Mouse (Mus musculus) liver, adult (tissue): Measurements from ENCODE around the gene Stk11.

Experiments used
- GATA4 ChIP-seq: IDR thresholded peaks from 2 replicates; pipeline ENCODE4 v1.6.1; 2014; ENCODE audit warnings: mild to moderate bottlenecking, low read length; ENCODE audit not compliant: insufficient replicate concordance

Stk11 gene

DNA sequence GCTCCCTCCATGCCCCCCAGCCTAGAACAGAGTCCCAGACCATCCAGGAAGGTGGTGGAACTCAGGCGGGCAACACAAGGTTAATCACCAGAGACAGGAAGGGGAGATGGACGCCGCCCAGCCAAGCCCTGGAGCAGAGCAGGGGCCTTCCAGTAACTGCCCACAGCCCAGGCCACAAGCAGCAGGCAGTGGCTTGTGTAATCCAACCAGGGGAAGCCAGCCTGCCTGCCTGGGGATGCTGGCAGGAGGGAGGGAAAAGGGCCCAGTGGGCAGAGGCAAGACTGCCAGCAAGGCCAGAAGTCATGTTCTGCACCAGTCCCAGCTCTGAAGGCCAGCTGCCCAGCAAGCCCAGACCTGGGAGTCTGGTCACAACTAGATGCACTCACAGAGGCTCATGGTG is 28.8 kb upstream of the Stk11 start:
- TF ChIP-seq GATA4, result no peak

DNA sequence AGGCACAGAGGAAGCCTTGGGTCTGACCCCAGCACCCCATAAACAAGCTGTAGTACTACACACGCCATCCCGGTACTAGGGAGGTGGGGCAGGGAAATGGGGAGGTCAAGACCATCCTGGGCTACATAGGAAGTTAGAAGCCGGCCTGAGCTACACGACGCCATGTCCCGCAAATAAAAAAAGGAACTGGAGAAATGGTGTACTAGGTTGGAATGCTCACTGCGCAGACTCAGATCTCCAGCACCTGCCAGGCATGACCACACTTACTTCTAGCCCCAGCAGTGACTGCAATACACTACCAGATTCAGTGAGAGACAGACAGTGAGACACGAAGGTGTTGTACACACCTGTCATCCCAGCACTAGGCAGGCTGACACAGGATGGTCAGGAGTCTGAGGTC is 28.1 kb upstream of the Stk11 start:
- TF ChIP-seq GATA4, result no peak

DNA sequence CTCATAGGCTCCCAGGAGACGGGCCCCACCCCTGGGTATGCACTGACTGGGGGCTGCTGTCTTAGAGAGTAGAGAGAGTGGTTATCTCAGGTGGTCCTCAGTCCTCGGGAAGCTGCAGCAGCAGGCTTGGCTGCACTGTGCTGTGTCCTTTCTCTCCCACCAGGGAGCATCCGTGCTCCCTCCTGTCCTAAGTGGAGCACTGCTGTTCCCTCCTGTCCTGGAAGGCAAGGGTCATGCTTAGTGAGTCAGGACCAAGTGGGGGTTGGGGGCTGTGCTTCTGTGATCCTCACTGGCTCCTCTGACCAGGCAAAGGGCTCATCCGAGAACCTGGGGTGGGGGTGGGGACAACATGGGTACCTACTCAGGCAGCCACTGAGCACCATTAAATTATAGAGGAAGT is 26.5 kb upstream of the Stk11 start:
- TF ChIP-seq GATA4, result no peak

DNA sequence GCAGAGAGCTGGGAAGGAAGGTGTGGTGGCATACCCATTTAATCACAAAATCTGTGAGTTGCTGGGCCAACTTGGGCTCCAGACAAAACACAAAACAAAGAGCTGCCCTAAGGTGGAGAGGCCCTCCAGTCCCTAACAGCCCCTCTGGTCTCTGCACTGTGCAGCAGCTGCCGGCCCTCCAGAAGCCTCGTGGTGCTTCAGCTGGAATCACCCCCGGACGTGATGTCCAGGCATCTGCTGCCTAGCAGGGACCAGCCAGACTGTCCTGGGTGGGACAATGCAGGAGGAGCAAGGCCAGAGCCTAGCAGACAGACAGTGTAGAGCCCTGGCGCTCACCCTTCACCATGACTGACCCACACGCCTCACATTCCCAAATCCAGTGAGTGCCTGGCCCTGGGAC is 24.1 kb upstream of the Stk11 start:
- TF ChIP-seq GATA4, result no peak

DNA sequence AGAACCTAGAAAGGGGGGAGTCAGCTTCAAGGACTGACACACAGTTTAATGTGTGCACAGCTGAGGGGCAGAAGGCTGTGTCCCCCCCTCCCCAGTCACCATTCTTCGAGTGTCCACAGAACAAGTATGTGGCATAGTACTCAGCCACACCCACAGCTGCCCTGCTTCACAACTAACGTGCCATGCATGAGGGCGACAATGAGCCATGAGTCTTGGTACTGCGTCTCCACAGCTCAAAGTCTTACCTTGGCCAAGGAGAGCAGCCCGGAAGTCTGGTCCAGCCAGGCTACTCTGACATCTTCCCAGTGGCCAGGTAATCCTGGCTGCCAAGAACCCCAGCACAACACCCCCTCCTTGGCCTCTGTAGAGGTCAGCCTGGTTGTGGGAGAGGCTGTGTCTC is 22.9 kb upstream of the Stk11 start:
- no peak for TF ChIP-seq GATA4

DNA sequence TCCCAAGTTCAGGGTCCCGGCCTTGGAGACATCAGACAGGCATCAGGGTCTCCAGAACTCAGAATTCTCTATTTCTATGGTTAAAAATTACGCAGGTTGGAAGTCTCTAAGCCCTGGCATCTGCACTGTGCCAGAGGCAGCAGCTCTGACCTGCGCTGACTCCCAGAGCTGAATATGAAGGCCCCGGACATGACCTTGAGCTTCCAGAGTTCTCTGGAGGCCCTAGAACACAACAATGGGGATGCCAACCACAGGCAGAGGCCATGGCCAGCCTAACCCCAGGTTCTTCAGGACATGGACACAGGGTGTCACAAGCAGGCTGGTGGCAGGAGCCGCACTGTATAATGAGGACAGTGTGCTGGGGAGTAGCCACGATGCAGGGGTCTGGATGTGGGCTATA is 21.5 kb upstream of the Stk11 start:
- no peak for TF ChIP-seq GATA4

DNA sequence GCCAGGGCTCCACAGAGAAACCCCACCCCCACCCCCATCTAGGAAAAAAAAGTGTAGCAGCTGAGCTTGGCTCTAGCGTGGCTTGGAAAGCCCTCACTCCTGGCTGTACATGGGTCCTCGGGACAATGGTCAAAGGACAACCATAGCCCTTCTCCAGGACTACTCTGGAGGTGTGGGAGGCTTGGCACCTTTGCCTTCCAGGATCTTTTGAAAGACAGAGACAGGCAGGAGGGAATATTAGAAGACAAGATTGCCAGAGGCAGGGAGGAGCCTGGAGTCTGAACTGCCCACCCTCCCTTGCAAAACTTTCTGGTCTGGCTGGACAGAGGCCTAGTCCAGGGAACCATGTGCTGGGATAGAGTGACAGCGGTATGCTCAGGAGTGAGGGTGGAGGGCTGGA is 20.9 kb upstream of the Stk11 start:
- TF ChIP-seq GATA4, result no peak

DNA sequence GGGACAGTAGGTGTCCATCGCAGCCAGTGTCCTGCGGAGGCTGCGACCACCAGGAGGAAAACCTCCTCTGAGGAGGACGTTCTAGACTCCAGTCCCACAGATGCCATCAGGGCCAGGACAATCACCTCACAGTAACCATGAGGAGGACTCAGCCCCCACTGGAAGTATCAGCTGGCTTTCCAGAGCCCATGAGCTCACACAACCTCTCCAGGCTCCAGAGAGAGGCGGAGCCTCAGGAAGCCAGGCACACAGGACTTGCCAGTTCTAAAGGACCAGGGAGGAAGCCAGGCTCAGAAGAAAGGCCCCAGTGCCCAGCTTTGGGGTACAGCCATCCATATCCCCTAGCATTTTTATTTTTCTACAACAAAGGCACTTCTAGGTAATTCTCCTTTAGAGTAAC is 20.1 kb upstream of the Stk11 start:
- TF ChIP-seq GATA4, result no peak

DNA sequence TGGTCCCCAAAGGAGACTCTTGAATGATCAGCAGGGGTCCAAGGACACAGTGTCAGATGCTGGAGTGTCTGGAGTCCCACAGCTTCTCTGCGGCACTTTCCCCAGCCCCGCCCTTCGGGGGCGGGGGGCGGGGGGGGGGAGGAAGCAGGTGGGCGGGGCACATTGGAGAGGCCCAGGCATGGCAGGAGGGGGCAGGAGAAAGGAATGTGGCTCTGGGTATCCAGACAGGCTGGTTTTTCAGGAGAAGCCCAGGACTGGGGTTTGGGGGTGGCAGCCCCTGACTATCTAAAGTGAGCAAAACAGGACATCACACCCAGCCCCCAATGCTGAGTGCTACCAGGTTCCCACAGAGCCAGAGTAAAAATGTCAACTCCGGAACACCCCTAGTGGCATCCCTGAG is 18.3 kb upstream of the Stk11 start:
- no peak for TF ChIP-seq GATA4

DNA sequence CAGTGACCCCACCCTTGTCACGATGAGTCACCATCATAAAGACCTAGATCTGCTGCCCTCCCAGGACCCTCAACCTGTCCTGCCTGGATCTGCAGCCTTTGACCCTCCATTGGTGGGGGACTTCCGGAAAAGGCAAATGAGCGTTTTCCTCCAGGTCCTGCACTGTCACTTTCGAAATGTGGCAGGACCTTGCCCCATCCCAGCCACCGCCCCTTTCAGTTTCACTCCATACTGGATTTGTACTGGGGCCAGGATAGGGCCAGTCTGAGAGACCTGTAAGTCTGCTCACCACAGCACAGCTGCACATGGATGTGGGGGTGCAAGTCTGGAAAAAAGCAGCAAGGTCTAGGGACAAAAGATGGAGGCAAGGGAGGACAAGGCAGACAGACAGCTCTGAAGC is 17.0 kb upstream of the Stk11 start:
- TF ChIP-seq GATA4, result no peak

DNA sequence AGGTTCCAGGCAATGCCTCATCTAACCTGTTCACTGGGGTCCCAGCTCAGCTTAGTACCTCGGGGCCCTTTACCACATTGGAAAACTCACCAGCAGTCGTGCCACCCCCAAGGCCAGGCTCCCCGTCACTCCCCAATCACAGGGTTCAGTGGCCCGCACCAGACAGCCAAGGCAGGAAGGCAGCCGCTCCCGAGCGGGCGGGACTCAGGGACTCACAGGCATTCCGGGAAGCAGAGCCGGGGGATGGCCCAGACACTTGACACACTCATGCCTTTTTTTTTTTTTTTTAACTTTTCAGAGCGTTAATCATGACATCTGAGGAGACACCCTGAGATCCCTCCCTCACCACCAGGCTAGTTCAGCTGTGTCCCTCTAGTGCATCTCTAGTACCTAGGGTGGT is 14.6 kb upstream of the Stk11 start:
- TF ChIP-seq GATA4, result no peak

DNA sequence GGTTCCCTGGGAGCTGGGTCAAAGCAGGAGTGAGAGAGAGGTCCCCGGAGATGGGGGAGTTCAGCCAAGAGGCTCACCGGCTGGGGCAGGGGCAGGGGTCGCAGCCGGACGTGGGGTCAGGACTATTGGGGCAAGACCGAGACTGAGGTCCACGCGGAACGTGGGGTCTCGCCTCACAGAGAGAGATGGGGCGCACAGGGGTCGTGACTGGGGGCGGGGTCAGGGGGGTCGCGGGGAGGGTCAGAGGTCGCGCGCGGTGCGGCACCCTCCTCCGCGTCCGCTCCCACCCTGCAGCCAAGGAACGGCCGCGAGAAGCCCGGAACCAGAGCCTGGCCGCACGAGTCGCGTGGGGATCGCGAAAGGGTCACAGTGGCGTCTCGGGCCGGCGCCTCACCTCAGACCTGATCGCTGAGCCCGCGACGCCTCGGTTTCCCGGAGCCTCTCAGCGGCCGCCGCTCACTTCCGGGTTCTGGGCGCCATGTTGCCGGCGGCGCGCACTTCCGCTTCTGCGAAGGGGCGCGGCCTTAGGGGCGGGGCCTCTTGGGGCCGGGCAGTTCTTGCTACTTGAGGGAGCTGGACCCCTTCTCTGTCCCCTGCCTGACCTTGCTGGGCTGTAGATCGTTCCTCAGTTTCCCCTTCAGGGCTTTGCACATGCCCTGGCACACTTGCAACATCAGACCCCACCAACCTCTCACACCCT is 13.2 kb upstream of the Stk11 start:
- no peak for TF ChIP-seq GATA4

DNA sequence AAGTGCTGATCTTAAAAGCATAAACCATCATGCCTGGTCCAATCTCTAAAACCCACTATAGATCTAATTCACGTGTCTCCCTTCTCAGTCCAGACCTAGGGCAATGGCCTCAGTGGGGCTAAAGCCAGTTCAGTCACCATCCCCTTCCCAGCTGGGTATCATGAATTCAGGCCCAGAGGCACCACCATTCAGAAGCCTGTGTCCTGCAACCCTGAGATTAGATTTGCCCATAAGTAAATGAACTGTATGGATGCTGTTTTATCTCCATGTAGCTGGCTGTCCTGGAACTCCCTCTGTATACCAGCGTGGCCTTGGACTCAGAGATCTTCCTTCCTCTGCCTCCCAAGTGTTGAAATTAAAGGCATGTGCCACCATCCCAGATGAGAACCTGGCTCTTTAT is 12.6 kb upstream of the Stk11 start:
- TF ChIP-seq GATA4, result no peak

DNA sequence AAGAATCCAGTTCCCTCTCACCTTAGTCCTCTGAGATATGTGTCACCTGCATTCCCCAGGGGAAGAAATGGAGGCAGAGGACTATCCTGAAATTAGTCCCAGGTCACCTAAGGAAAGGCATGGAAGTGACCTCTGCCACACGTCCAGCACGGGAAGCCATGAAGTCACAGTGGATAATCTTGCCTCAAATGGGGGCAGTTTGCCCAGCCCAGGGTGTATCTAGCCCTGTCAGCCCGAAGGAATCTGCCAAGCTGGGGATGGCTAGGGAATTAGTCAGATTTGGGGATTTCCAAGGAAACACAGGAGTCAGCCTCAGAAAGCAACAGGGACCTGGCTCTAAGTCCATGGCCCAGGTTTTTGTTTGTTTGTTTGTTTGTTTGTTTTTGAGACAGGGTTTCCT is 11.4 kb upstream of the Stk11 start:
- TF ChIP-seq GATA4, result no peak

DNA sequence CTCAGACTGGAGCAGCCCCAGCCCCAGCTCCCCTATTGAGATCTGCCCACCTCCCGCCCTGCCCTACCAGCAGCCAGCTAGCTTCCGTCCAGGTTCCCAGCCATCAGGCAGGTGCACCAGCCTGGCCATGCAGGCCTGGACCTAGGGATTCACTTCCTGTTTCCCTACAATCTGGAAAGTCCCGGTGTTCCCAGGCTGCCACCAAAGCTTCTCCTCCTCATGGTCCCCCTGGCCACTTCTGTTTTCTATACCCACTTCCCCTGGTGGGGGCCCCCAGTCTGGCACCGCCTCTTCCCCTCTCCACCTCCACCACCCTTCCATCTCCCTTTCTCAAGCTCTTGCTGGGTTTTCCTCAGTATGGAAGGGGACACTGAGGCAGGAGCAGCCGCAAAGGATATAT is 10.1 kb upstream of the Stk11 start, which contains the start of gene Sbno2:
Sbno2 (minus strand) TSS at position 112 of the 400 bp plus-strand sequence.
- no peak for TF ChIP-seq GATA4

DNA sequence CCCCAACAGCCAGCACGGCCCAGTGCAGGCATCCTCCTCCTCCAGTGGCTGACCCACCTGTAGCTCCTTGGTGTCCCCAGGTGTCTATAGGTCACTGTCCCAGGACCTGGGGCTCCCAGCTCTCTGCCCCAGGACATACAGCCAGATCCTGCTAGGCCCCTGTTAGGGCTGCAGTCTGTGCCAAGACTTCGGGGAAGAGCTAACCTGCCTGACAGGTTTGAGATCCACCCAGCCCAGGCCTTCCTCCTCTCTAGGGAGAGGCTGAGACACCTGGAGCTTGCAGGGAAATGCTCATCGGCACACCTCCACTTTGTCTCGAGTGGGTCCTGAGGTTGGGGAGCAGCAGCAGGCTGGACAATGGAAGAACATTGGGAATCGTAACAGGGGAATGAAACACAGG is 9.7 kb upstream of the Stk11 start:
- no peak for TF ChIP-seq GATA4

DNA sequence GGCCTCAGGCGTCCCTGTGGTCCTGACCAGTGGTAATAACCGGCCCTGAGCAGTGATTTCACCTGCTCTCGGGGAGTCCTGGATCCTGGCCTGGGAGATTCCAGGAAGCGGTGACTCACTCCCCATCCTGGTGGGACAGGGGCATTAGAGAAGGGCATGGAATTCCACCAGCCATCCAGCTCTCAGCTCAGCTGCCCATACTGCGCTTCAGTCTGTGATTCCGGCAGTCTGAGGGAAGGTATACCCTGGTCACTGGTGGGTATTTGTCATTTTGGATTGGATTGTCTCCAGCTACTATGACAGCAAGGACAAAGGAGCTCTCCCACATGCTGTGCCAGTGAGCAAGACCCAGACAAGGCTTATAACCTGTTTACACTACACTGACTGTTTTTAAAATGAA is 7.9 kb upstream of the Stk11 start:
- no peak for TF ChIP-seq GATA4
